Mouse (Mus musculus): ENCODE measurements at regions not wholly inside any gene's neighbourhood (a gene's known extent, or its start where the extent isn't known, plus 50 kb on each side); places are given as distances from the start of the nearest gene placed in this dataset.

GRCm38 (mm10) chr13:85570886-85571527 is 282.1 kb upstream of the Rasa1 start:
- ATAC-seq, result no peak
- Histone ChIP-seq H3K4me1 (replicated peaks) (no peaks in the 10 kb centered on the region), H3K4me2 (replicated peaks) (no peak overlapping the region), H3K4me3 (replicated peaks) (no peak overlapping the region), H3K27ac (no peak overlapping the region), H3K9me3 (no peaks in the 10 kb centered on the region), H3K27me3 (no peaks in the 10 kb centered on the region), H3K36me3 (no peaks in the 10 kb centered on the region), H3K9ac (replicated peaks) (no peak overlapping the region)
- WGBS, result 67% methylated on average over 2 of the region's 2 CpGs

GRCm38 (mm10) chr13:85557821-85558220 is 268.9 kb upstream of the Rasa1 start:
- no peak overlapping the region for H3K4me2 ChIP-seq (replicated peaks)
- H3K27me3 ChIP-seq, result no peaks in the 10 kb centered on the region
- no peak for ATAC-seq
- no peak overlapping the region for H3K4me3 ChIP-seq (replicated peaks)
- H3K4me1 ChIP-seq (replicated peaks), result no peaks in the 10 kb centered on the region
- H3K9ac ChIP-seq (replicated peaks), result no peak overlapping the region
- H3K36me3 ChIP-seq, result no peaks in the 10 kb centered on the region
- H3K27ac ChIP-seq, result no peak overlapping the region
- H3K9me3 ChIP-seq, result no peaks in the 10 kb centered on the region
- 79% methylated on average over 2 of the region's 2 CpGs for WGBS

GRCm38 (mm10) chr13:85556101-85556853 is 267.3 kb upstream of the Rasa1 start:
- Histone ChIP-seq H3K4me3 (replicated peaks) (no peak overlapping the region), H3K27ac (no peak overlapping the region)
- 10% methylated on average over 5 of the region's 5 CpGs for WGBS

GRCm38 (mm10) chr13:85553072-85553471 is 264.1 kb upstream of the Rasa1 start:
- no peak for ATAC-seq
- Histone ChIP-seq H3K4me1 (replicated peaks) (no peaks in the 10 kb centered on the region), H3K27ac (no peak overlapping the region), H3K9ac (replicated peaks) (no peak overlapping the region), H3K4me3 (replicated peaks) (no peak overlapping the region), H3K9me3 (0 out of 2 replicates have a peak, but pooled peaks cover 7% of the 10 kb centered on the region), H3K27me3 (no peaks in the 10 kb centered on the region), H3K36me3 (no peaks in the 10 kb centered on the region), H3K4me2 (replicated peaks) (no peak overlapping the region)
- WGBS, result 84% methylated on average over 3 of the region's 3 CpGs

More at GRCm38 (mm10) chr13:85556101-85556853, 267.3 kb upstream of the Rasa1 start:
- no peaks in the 10 kb centered on the region for H3K4me1 ChIP-seq (replicated peaks)
- peak; percentile 77; the same call in 1 of the 2 replicates for ATAC-seq
- H3K27me3 ChIP-seq, result no peaks in the 10 kb centered on the region
- no peaks in the 10 kb centered on the region for H3K36me3 ChIP-seq
- no peak overlapping the region for H3K9ac ChIP-seq (replicated peaks)
- no peak overlapping the region for H3K4me2 ChIP-seq (replicated peaks)
- H3K9me3 ChIP-seq, result no peaks in the 10 kb centered on the region

GRCm38 (mm10) chr13:85509671-85510070 is 220.7 kb upstream of the Rasa1 start:
- H3K9me3 ChIP-seq, result no peaks in the 10 kb centered on the region
- H3K9ac ChIP-seq (replicated peaks), result no peak overlapping the region
- no peak overlapping the region for H3K4me2 ChIP-seq (replicated peaks)
- no peak overlapping the region for H3K4me3 ChIP-seq (replicated peaks)
- no peak for ATAC-seq
- H3K4me1 ChIP-seq (replicated peaks), result no peaks in the 10 kb centered on the region
- H3K27me3 ChIP-seq, result no peaks in the 10 kb centered on the region
- H3K27ac ChIP-seq, result no peak overlapping the region
- WGBS, result 88% methylated on average over 1 of the region's 1 CpGs
- no peaks in the 10 kb centered on the region for H3K36me3 ChIP-seq

- H3K27me3 ChIP-seq, result no peaks in the 10 kb centered on the region
- H3K4me1 ChIP-seq (replicated peaks), result no peaks in the 10 kb centered on the region
- H3K9ac ChIP-seq (replicated peaks), result no peak overlapping the region
- ATAC-seq, result no peak
- H3K4me3 ChIP-seq (replicated peaks), result no peak overlapping the region
- H3K4me2 ChIP-seq (replicated peaks), result no peak overlapping the region
- no peaks in the 10 kb centered on the region for H3K36me3 ChIP-seq
- WGBS, result 94% methylated on average over 1 of the region's 1 CpGs
- H3K27ac ChIP-seq, result no peak overlapping the region
- H3K9me3 ChIP-seq, result no peaks in the 10 kb centered on the region
Measured at GRCm38 (mm10) chr13:85508552-85508951, 219.6 kb upstream of the Rasa1 start.

- Histone ChIP-seq H3K4me3 (replicated peaks) (no peak overlapping the region), H3K36me3 (no peaks in the 10 kb centered on the region), H3K27ac (no peak overlapping the region), H3K4me1 (replicated peaks) (no peaks in the 10 kb centered on the region), H3K9ac (replicated peaks) (no peak overlapping the region), H3K9me3 (no peaks in the 10 kb centered on the region), H3K4me2 (replicated peaks) (no peak overlapping the region), H3K27me3 (no peaks in the 10 kb centered on the region)
- ATAC-seq, result no peak
- WGBS, result 67% methylated on average over 6 of the region's 6 CpGs
Measured at GRCm38 (mm10) chr13:85507374-85508101, 218.6 kb upstream of the Rasa1 start.

- Histone ChIP-seq H3K9ac (replicated peaks) (no peak overlapping the region), H3K4me2 (replicated peaks) (no peak overlapping the region), H3K4me3 (replicated peaks) (no peak overlapping the region), H3K4me1 (replicated peaks) (no peaks in the 10 kb centered on the region), H3K27ac (no peak overlapping the region), H3K9me3 (no peaks in the 10 kb centered on the region), H3K27me3 (no peaks in the 10 kb centered on the region), H3K36me3 (no peaks in the 10 kb centered on the region)
- 76% methylated on average over 1 of the region's 1 CpGs for WGBS
- ATAC-seq, result no peak
Measured at GRCm38 (mm10) chr13:85506875-85507274, 217.9 kb upstream of the Rasa1 start.

GRCm38 (mm10) chr13:85506030-85506429 is 217.1 kb upstream of the Rasa1 start:
- no peak overlapping the region for H3K9ac ChIP-seq (replicated peaks)
- WGBS, result 76% methylated on average over 1 of the region's 1 CpGs
- no peaks in the 10 kb centered on the region for H3K9me3 ChIP-seq
- no peak overlapping the region for H3K27ac ChIP-seq
- H3K4me1 ChIP-seq (replicated peaks), result no peaks in the 10 kb centered on the region
- ATAC-seq, result no peak
- no peaks in the 10 kb centered on the region for H3K36me3 ChIP-seq
- H3K4me3 ChIP-seq (replicated peaks), result no peak overlapping the region
- H3K27me3 ChIP-seq, result no peaks in the 10 kb centered on the region
- no peak overlapping the region for H3K4me2 ChIP-seq (replicated peaks)

GRCm38 (mm10) chr13:85505046-85505445 is 216.1 kb upstream of the Rasa1 start:
- H3K4me1 ChIP-seq (replicated peaks), result no peaks in the 10 kb centered on the region
- H3K4me3 ChIP-seq (replicated peaks), result no peak overlapping the region
- H3K36me3 ChIP-seq, result no peaks in the 10 kb centered on the region
- H3K4me2 ChIP-seq (replicated peaks), result no peak overlapping the region
- H3K9ac ChIP-seq (replicated peaks), result no peak overlapping the region
- no peaks in the 10 kb centered on the region for H3K9me3 ChIP-seq
- H3K27ac ChIP-seq, result no peak overlapping the region
- no peaks in the 10 kb centered on the region for H3K27me3 ChIP-seq
- WGBS, result 82% methylated on average over 4 of the region's 4 CpGs
- no peak for ATAC-seq

- no peaks in the 10 kb centered on the region for H3K9me3 ChIP-seq
- H3K27ac ChIP-seq, result no peak overlapping the region
- no peaks in the 10 kb centered on the region for H3K27me3 ChIP-seq
- no peak overlapping the region for H3K4me2 ChIP-seq (replicated peaks)
- no peak for ATAC-seq
- WGBS, result 42% methylated on average over 4 of the region's 4 CpGs
- no peaks in the 10 kb centered on the region for H3K4me1 ChIP-seq (replicated peaks)
- no peaks in the 10 kb centered on the region for H3K36me3 ChIP-seq
- H3K4me3 ChIP-seq (replicated peaks), result no peak overlapping the region
- H3K9ac ChIP-seq (replicated peaks), result no peak overlapping the region
Measured at GRCm38 (mm10) chr13:85504001-85504400, 215.1 kb upstream of the Rasa1 start.

GRCm38 (mm10) chr13:85498696-85499095 is 209.8 kb upstream of the Rasa1 start:
- H3K36me3 ChIP-seq, result no peaks in the 10 kb centered on the region

More at GRCm38 (mm10) chr13:85498696-85499095, 209.8 kb upstream of the Rasa1 start:
- 89% methylated on average over 2 of the region's 2 CpGs for WGBS
- Histone ChIP-seq H3K4me3 (replicated peaks) (no peak overlapping the region), H3K9ac (replicated peaks) (no peak overlapping the region), H3K27ac (no peak overlapping the region), H3K4me1 (replicated peaks) (no peaks in the 10 kb centered on the region), H3K9me3 (no peaks in the 10 kb centered on the region), H3K4me2 (replicated peaks) (no peak overlapping the region), H3K27me3 (no peaks in the 10 kb centered on the region)
- no peak for ATAC-seq

All from midbrain, embryonic 13.5 days (tissue).